Comparison of ENCODE assay signal across 20 mouse cellular contexts in genomic region chr16:48677381-48677780, GRCm38 (mm10).
"Had no signal": no experiment of that assay in that cellular context is flagged by ENCODE, and none has a peak within 500 bp of the region (broad histone marks: within the 10 kb centered on the region; RNA-seq: fewer than 3 reads in every experiment).

No protein-coding gene starts in this region.

- H3K36me3 ChIP-seq: liver, embryonic 12.5 days; midbrain, embryonic 10.5 days; midbrain, embryonic 12.5 days; neural tube, embryonic 13.5 days; neural tube, embryonic 15.5 days had no signal

- H3K9ac ChIP-seq: liver, embryonic 12.5 days; liver, embryonic 14.5 days; lung, embryonic 14.5 days; midbrain, embryonic 12.5 days; neural tube, embryonic 13.5 days; neural tube, embryonic 15.5 days had no signal

- H3K27me3 ChIP-seq: liver, embryonic 12.5 days; midbrain, embryonic 12.5 days; neural tube, embryonic 13.5 days; neural tube, embryonic 15.5 days had no signal

- H3K4me3 ChIP-seq: liver, embryonic 12.5 days; midbrain, embryonic 10.5 days; midbrain, embryonic 12.5 days; myocyte; neural tube, embryonic 13.5 days; neural tube, embryonic 15.5 days had no signal

- ATAC-seq: liver, embryonic 12.5 days; midbrain, embryonic 16.5 days had no signal

- H3K4me1 ChIP-seq: liver, embryonic 12.5 days; midbrain, embryonic 10.5 days; midbrain, embryonic 12.5 days; neural tube, embryonic 13.5 days; neural tube, embryonic 15.5 days had no signal

- DNase-seq: lung, adult 18-20 months; lung, embryonic 14.5 days; lung, postnatal 14 days; lung, postnatal 4 days; midbrain, embryonic 14.5 days; retina, postnatal 1 day; right cerebral cortex, adult 18-20 months; right cerebral cortex, postnatal 25 days; right cerebral cortex, postnatal 4 days; spleen, adult 18-20 months; thymus, adult 18-20 months; thymus, postnatal 25 days had no signal

- H3K4me2 ChIP-seq: liver, embryonic 12.5 days; lung, embryonic 14.5 days; midbrain, embryonic 12.5 days; neural tube, embryonic 13.5 days; neural tube, embryonic 15.5 days had no signal

- H3K27ac ChIP-seq: liver, embryonic 12.5 days; liver, embryonic 14.5 days; midbrain, embryonic 10.5 days; midbrain, embryonic 12.5 days; neural tube, embryonic 13.5 days; neural tube, embryonic 15.5 days had no signal

- H3K9me3 ChIP-seq: liver, embryonic 12.5 days; midbrain, embryonic 10.5 days; midbrain, embryonic 12.5 days; neural tube, embryonic 13.5 days; neural tube, embryonic 15.5 days had no signal
